Mouse (Mus musculus) common myeloid progenitor, adult 5-6 weeks (primary cell): ENCODE data around the gene Prdm9. TPM values are rescaled to one million over a fixed set of nuclear protein-coding genes. Genes with fewer than 3 reads are reported as not detected.
"Not testable (repeated sequence)": the region's sequence is repeated elsewhere in the genome, so short reads cannot be mapped to it uniquely, and the experiment has no call there.

ENCODE experiments used
- ATAC-seq: replicated peaks from 2 replicates; pipeline ENCODE4 v1.8.0; 2016; ENCODE audit warnings: low read depth, mild to moderate bottlenecking, moderate TSS enrichment, inconsistent platforms; ENCODE audit not compliant: poor library complexity, severe bottlenecking
- total RNA-seq: library from RNA; stranded (forward); fragments of 200-1000, 187-1606 nt; gene quantifications from 2 replicates; pipeline ENCODE4 v1.2.3, GENCODE M21; 2017

Prdm9 gene
- total RNA-seq: 7.1 and 7.8 TPM in 2 replicates

- ATAC-seq: peak; percentile 99
Measured at GRCm38 (mm10) chr17:15564014-15564927, at the start of gene Prdm9. TSS of gene Prdm9 (minus strand) at chr17:15564354.

- ATAC-seq: no peak
Measured at GRCm38 (mm10) chr17:15599496-15599895, 35.3 kb upstream of the Prdm9 start.

GRCm38 (mm10) chr17:15591216-15591881 lies 27.2 kb upstream of the Prdm9 start:
- no peak for ATAC-seq

GRCm38 (mm10) chr17:15588116-15588515 lies 24.0 kb upstream of the Prdm9 start:
- ATAC-seq: no peak

- no peak for ATAC-seq
Measured at GRCm38 (mm10) chr17:15585691-15586090, 21.5 kb upstream of the Prdm9 start.

GRCm38 (mm10) chr17:15583071-15583470 lies 18.9 kb upstream of the Prdm9 start:
- peak; percentile 60 for ATAC-seq

- ATAC-seq: no peak
Measured at GRCm38 (mm10) chr17:15580072-15580447, 15.9 kb upstream of the Prdm9 start.

GRCm38 (mm10) chr17:15579410-15580071 lies 15.4 kb upstream of the Prdm9 start:
- ATAC-seq: no peak

- peak; percentile 74 for ATAC-seq
Measured at GRCm38 (mm10) chr17:15577291-15577694, 13.1 kb upstream of the Prdm9 start.

GRCm38 (mm10) chr17:15575056-15575455 lies 10.9 kb upstream of the Prdm9 start:
- ATAC-seq: no peak

- ATAC-seq: no peak
Measured at GRCm38 (mm10) chr17:15566908-15567307, 2.8 kb upstream of the Prdm9 start.

GRCm38 (mm10) chr17:15564928-15565300 lies 760 bp upstream of the Prdm9 start:
- no peak for ATAC-seq

GRCm38 (mm10) chr17:15559946-15560345 lies 4.2 kb downstream of the Prdm9 start:
- no peak for ATAC-seq

GRCm38 (mm10) chr17:15549713-15550112 lies 14.4 kb downstream of the Prdm9 start:
- ATAC-seq: no peak

- no peak for ATAC-seq
Measured at GRCm38 (mm10) chr17:15546440-15546839, 17.7 kb downstream of the Prdm9 start.

- not testable (repeated sequence) for ATAC-seq
Measured at GRCm38 (mm10) chr17:15543868-15544267, 20.3 kb downstream of the Prdm9 start.

GRCm38 (mm10) chr17:15540309-15540708 lies 23.8 kb downstream of the Prdm9 start:
- no peak for ATAC-seq

- peak; percentile 66 for ATAC-seq
Measured at GRCm38 (mm10) chr17:15536457-15536904, 27.7 kb downstream of the Prdm9 start.

- peak; percentile 31 for ATAC-seq
Measured at GRCm38 (mm10) chr17:15535943-15536342, 28.2 kb downstream of the Prdm9 start.

- 0 out of 2 replicates have a peak, but pooled peaks have one; percentile 23 for ATAC-seq
Measured at GRCm38 (mm10) chr17:15535162-15535800, 28.9 kb downstream of the Prdm9 start.
